Mouse (Mus musculus) heart, postnatal 25 days (tissue): ENCODE data around the gene Mlec. TPM values are rescaled to one million over a fixed set of nuclear protein-coding genes. Genes with fewer than 3 reads are reported as not detected.
"Not testable (repeated sequence)": the region's sequence is repeated elsewhere in the genome, so short reads cannot be mapped to it uniquely, and the experiment has no call there.

Experiments
- DNase-seq: peaks from one replicate; pipeline ENCODE4 v3.0.0; 2022; ENCODE audit warnings: low spot score
- intact Hi-C: fragments of 180-260 bp; cut with DNase I; formaldehyde crosslinking; loops from one replicate; pipeline ENCODE4 v1.15.1; 2025
- total RNA-seq, 2 experiments: library from RNA; stranded (reverse); gene quantifications; 2 replicates each; pipeline ENCODE4 v1.2.3; 2021

The Mlec gene
- total RNA-seq, 2 experiments from 2014 or later = 74.6 to 75.8 TPM

- intact Hi-C loops = no loop called here
- no peak for DNase-seq
Observed at GRCm38 (mm10) chr5:115182925-115183324, 24.9 kb upstream of the Mlec start.

GRCm38 (mm10) chr5:115181248-115181940, 23.4 kb upstream of the Mlec start:
- no peak for DNase-seq
- intact Hi-C loops = no loop called here

DNA sequence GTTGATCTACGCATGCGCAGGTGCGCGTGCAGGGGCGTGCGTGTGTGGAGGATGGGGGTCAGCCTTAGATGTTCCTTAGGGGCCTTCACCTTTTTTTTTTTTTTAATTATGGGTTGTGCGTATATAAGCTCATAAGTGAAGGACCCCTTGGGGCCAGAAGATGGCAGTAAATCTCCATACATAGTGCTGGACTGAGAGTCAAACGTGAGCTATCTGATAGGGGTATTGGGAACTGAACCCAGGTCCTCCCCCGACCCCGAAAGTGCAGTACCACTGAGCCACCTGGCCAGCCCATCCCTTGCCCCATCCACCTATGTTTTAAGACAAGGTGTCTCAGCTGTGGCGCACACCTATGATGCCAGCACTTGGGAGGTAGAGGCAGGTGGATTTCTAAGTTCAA, 21.6 kb upstream of the Mlec start:
- no peak for DNase-seq
- intact Hi-C loops = no loop called here

DNA sequence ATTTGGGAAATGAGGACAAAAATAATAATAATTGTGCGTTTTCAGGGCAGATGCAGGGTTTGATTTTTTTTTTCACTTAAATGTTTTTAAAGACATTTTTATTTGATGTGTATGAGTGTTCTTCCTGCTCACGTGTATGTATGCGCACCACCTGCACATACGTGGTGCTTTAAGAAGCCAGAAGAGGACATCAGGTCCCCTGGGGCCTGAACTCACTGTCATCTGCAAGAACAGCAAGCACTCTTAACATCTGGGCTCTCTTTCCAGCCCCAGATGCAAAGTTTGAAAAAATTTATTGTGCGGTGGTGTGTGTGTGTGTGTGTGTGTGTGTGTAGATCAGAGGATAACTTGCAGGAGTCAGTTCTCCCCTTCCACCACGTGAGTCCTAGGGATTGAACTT, 19.9 kb upstream of the Mlec start:
- intact Hi-C loops = no loop called here
- no peak for DNase-seq

- DNase-seq = no peak
- intact Hi-C loops = no loop called here
Observed at GRCm38 (mm10) chr5:115174554-115174953, 16.6 kb upstream of the Mlec start.

- DNase-seq = no peak
- intact Hi-C loops = no loop called here
Observed at GRCm38 (mm10) chr5:115170150-115170549, 12.2 kb upstream of the Mlec start.

DNA sequence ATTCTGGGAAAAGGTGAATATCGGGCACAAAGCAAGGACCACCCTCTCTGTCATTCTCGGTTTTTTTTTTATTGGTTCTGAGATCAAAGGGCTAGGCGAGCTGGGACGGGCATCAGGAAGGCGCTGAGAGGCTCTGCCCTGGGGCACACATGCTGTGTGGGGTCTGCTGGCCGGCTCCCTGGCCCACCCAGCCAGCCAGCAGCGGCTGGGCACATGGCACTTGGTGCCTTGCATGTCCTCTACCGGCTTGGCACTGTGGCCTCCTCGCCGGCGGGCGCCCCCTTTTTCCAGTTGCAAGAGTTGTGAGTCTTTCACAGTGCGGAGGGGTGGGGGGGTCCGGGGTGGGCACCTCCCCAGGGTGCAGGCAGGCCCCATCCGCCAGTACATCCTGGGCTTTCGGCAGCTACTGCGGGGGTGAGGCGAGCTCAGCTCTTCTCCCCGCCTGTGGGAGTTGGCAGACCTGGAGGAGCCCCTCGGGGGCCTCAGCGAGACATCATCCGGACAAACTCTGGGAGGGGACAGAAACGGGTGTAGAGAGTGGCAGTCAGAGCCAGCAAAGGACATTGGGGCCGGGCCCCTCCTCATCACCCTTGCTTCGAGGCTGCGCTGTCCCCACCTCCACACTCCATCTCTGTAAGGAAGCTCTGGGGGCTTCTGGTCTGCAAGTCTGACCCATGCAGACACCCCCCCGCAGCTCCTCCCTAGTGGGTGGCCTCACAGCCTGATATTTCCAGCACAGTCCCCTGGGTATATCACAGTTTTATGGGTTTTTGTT, 10.8 kb upstream of the Mlec start:
- intact Hi-C loops = no loop called here
- no peak for DNase-seq

- intact Hi-C loops = no loop called here
Observed at GRCm38 (mm10) chr5:115167396-115167795, 9.4 kb upstream of the Mlec start.

GRCm38 (mm10) chr5:115166815-115167194, 8.8 kb upstream of the Mlec start:
- DNase-seq = no peak
- intact Hi-C loops = no loop called here

More at GRCm38 (mm10) chr5:115167396-115167795, 9.4 kb upstream of the Mlec start:
- DNase-seq = no peak

DNA sequence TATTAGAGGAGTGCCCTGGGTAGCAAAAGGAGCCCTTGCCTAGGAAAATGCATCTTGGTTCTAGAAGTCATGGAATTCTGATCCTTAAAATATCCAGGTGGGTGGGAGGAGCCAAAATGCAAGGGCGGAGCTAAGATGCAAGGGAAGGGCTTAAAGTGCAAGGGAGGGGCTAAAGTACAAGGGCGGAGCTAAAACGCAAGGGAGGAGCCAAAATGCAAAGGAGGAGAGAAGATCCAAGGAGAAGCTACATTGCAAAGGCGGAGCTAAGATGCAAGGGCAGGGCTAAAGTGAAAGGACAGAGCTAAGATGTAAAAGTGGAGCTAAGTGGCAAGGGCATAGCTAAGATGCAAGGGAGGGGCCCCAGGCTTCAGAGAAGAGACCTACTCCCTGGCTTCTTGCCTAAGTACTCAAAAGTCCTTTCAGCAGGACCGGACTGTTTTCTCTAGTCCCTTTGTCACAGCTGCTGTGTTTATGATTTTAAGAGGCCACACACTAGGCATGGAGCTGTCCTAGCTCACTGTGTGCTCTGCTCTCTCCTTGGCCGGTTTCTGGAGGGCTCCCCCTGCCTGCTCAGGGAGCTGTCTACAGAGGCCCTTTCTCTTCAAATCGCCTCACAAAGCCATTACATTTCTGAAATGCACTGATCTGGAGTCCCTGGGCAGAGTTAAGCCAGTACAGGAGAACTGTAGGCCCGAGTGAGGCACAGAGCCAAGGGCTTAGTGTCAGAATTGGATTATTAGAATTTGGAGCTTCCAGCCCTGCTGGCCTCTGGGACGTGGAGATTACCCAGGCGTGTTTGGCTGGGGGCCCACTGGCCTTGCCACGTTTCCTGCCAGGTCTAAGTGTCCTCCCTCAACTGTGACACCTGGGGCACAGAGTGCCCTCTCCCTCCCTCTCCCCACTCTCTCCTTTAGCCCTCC, 8.2 kb upstream of the Mlec start:
- DNase-seq = no peak
- intact Hi-C loops = no loop called here

DNA sequence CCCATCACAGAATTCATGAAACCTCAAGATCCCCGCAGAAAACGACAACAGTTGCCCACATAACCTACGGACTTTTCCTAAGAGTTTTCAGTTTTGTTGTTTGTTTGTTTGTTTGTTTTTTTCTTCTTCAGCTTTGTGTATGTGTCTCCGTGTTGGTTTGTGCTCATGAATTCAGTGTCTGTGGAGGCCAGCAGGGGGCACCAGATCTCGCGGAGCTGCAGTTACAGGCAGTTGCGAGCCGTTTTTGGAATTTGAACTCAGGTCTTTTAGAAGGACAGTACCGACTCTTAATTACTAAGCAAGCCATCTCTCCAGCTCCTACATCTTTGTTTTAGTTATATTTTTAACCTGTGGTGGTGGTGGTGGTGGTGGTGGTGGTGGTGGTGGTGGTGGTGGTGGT, 7.4 kb upstream of the Mlec start:
- intact Hi-C loops = no loop called here
- DNase-seq = no peak

GRCm38 (mm10) chr5:115164446-115164845, 6.5 kb upstream of the Mlec start:
- DNase-seq, intact Hi-C loops: not testable (repeated sequence)

DNA sequence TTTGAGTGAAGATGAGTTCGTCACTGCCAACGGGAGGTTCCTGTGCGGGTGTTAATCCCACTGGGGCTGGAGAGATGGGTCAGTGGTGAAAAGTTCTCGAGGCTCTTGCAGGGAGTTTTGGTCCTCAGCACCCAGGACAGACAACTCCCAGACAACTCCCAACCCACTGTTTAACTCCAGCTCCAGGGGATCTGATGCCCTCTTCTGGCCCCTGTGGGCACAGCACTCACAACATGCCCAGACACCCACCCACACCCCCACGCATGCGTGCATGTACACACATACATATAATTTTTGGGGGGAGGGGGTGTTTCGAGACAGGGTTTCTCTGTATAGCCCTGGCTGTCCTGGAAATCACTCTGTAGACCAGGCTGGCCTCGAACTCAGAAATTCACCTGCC, 5.6 kb upstream of the Mlec start:
- intact Hi-C loops = loop anchor here (2.0 kb wide), 1 partner anchor 39 kb away; no protein-coding TSS in a partner anchor
- no peak for DNase-seq

DNA sequence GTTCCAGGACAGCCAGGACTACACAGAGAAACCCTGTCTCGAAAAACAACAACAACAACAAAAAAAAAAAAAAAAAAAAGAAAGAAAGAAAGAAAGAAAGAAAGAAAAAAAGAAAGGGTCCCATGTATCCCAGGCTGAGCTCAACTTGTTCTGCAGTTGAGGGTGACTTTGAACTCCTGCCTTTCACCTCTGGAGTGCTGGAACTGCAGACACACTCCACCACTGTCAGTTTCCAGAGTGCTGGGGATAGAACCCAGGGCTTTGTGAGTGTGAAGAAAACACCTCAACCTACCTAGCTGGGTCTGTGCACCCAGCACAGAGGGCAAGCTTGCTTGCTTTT, 3.9 kb upstream of the Mlec start:
- intact Hi-C loops = loop anchor here (2.0 kb wide), 1 partner anchor 37 kb away; no protein-coding TSS in a partner anchor
- DNase-seq = not testable (repeated sequence)

GRCm38 (mm10) chr5:115161064-115161939, 3.3 kb upstream of the Mlec start:
- intact Hi-C loops = no loop called here
- no peak for DNase-seq

- intact Hi-C loops = no loop called here
- no peak for DNase-seq
Observed at GRCm38 (mm10) chr5:115160655-115161054, 2.7 kb upstream of the Mlec start.

DNA sequence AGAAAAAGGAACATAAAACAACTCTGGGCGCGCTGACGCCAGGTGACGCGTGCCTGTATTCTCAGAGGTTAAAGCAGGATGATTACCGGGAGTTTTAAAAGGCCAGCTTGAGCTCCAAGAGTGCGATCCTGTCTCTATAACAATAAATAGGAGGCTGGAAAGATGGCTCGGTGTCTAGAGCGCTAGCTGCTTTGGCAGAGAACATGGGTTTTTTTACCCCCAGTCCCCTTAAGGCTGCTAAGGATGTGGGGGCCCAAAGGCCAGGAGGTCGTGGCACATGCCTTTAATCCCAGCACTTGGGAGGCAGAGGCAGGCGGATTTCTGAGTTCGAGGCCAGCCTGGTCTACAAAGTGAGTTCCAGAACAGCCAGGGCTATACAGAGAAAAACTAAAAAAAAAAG, 1.2 kb upstream of the Mlec start:
- intact Hi-C loops = no loop called here
- DNase-seq = no peak

GRCm38 (mm10) chr5:115156933-115157589, 918 bp downstream of the Mlec start:
- no peak for DNase-seq
- intact Hi-C loops = no loop called here

DNA sequence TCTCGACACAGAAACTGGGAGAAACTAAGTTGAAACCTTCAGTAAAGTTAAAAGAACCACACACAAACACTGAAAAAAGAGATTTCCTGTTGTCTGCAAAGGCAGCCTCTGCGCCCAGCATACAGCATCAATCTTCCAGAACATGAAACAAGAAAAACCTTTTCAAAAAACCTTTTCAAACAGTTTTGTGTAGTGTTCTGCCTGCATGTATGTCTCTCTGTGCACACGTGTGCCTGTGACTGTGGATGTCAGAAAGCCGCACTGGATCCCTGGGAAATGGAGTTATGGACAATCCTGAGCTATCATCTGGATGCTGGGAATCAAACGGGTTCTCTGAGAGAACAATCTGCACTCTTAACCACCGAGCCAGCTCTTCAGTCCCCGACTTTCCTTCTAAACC, 1.6 kb downstream of the Mlec start:
- DNase-seq = no peak
- intact Hi-C loops = no loop called here
